In the genomic region with DNA sequence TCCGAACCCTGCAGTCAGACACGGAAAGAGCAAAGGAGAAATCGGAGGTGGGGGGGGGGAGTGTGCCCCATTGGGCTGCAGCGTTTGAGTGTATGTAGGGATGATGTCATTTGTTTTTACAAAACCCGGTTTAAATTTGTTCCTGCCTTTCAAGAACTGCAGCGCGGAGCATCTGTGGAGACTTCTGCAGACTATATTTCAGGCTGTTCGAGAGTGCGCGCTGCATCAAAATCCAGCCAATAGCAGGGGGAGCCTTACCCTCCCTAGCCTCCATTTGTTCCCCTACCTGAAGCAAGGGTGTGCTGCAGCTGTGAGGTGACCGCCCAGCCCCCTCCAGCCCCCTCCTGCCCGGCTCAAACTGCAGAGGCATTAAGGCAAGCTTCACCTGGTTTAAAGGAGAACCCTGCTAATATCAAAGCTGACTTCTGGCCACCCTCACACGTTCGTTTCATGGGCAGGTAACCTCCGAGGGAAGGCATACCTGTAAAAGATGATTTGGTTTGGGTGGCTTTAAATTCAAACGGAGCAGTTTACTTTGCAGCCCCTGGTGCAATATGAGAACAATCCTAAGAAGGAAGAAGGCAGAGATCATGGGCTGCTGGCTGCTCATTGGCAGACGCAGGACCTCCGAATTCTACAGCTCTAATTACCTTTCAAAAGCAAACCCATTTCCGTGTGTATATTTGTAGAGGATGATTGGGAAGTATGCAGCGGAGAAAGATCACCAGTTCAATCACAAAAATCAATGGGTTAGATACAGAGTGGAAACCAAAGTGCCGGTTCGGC, we compare ENCODE assay signal across 9 mouse cellular contexts.
DNase-seq lines count a peak whose midpoint lies in the region; ATAC-seq and TF ChIP-seq lines count a peak whose summit lies in the region.
"Had no signal": no experiment of that assay in that cellular context is flagged by ENCODE, and none has a peak within 500 bp of the region (broad histone marks: within the 10 kb centered on the region; RNA-seq: fewer than 3 reads in every experiment).

No protein-coding gene starts in this region.

- no peak overlapping the region for H3K27ac ChIP-seq in heart, embryonic 12.5 days (ENCODE audit: poor library complexity, severe bottlenecking)
- no peak overlapping the region for H3K27ac ChIP-seq in heart, adult 2 months
- no peak overlapping the region for H3K27ac ChIP-seq in cortical plate, adult 2 months (ENCODE audit: insufficient read depth, low read length)
- peak overlapping the region; percentile 11; the same call in 1 of the 2 replicates for H3K27ac ChIP-seq in hindbrain, embryonic 16.5 days (ENCODE audit: low read depth, low read length)
- 0 out of 2 replicates have a peak overlapping the region, but pooled peaks have one; percentile 50 for H3K27ac ChIP-seq in limb, embryonic 12.5 days
- peak overlapping the region; percentile 58; the same call in 1 of the 2 replicates for H3K27ac ChIP-seq in neural tube, embryonic 15.5 days (replicated peaks)

- H3K4me1 ChIP-seq in heart, embryonic 12.5 days (replicated peaks): peaks cover 5% of the 10 kb centered on the region; the same call in 1 of the 2 replicates
- no peaks in the 10 kb centered on the region for H3K4me1 ChIP-seq in heart, adult 2 months (ENCODE audit: control insufficient read depth, insufficient read depth, low read length)
- H3K4me1 ChIP-seq in cortical plate, adult 2 months (ENCODE audit: control insufficient read depth, insufficient read depth, low read length): no peaks in the 10 kb centered on the region; the same call in 1 of the 2 replicates
- no peaks in the 10 kb centered on the region; the same call in 1 of the 2 replicates for H3K4me1 ChIP-seq in hindbrain, embryonic 16.5 days (ENCODE audit: control insufficient read depth, insufficient read depth, low read depth, low read length)
- H3K4me1 ChIP-seq in limb, embryonic 12.5 days (replicated peaks): peaks cover 2% of the 10 kb centered on the region; the same call in 1 of the 2 replicates
- peaks cover 12% of the 10 kb centered on the region for H3K4me1 ChIP-seq in neural tube, embryonic 15.5 days

- no peaks in the 10 kb centered on the region for H3K36me3 ChIP-seq in heart, embryonic 12.5 days
- H3K36me3 ChIP-seq in heart, adult 2 months (ENCODE audit: control insufficient read depth, insufficient read depth, low read length): no peaks in the 10 kb centered on the region
- no peaks in the 10 kb centered on the region for H3K36me3 ChIP-seq in hindbrain, embryonic 16.5 days (ENCODE audit: control insufficient read depth, insufficient read depth, low read length)
- no peaks in the 10 kb centered on the region for H3K36me3 ChIP-seq in limb, embryonic 12.5 days
- no peaks in the 10 kb centered on the region for H3K36me3 ChIP-seq in neural tube, embryonic 15.5 days
- H3K36me3 ChIP-seq: G1E had no signal

- H3K79me2 ChIP-seq in heart, adult 2 months (replicated peaks; ENCODE audit: control insufficient read depth, insufficient read depth, low read length): no peaks in the 10 kb centered on the region

- intact Hi-C loops in heart, adult 2 months (cut with DNase I): no loop called here

- H3K4me3 ChIP-seq in heart, embryonic 12.5 days: peak overlapping the region; percentile 40
- no peak overlapping the region for H3K4me3 ChIP-seq in heart, adult 2 months
- H3K4me3 ChIP-seq in cortical plate, adult 2 months (ENCODE audit: insufficient read depth, low read length): peak overlapping the region; percentile 50
- peak overlapping the region; percentile 40 for H3K4me3 ChIP-seq in hindbrain, embryonic 16.5 days (ENCODE audit: low read length)
- H3K4me3 ChIP-seq in limb, embryonic 12.5 days (replicated peaks): peak overlapping the region; percentile 42
- H3K4me3 ChIP-seq in neural tube, embryonic 15.5 days (replicated peaks): peak overlapping the region; percentile 43

- no peaks in the 10 kb centered on the region; the same call in 1 of the 2 replicates for H3K27me3 ChIP-seq in heart, embryonic 12.5 days (replicated peaks)
- H3K27me3 ChIP-seq in heart, adult 2 months (ENCODE audit: control insufficient read depth, insufficient read depth, low read length): peaks cover 3% of the 10 kb centered on the region
- no peaks in the 10 kb centered on the region for H3K27me3 ChIP-seq in hindbrain, embryonic 16.5 days (replicated peaks; ENCODE audit: control insufficient read depth, insufficient read depth, low read length)
- H3K27me3 ChIP-seq in limb, embryonic 12.5 days: peaks cover 7% of the 10 kb centered on the region; the same call in 1 of the 2 replicates
- H3K27me3 ChIP-seq in neural tube, embryonic 15.5 days (replicated peaks): no peaks in the 10 kb centered on the region

- ATAC-seq in heart, embryonic 12.5 days (ENCODE audit: insufficient number of reproducible peaks, low FRiP score): no peak
- peak; percentile 97 for ATAC-seq in hindbrain, embryonic 16.5 days
- ATAC-seq in limb, embryonic 12.5 days (ENCODE audit: insufficient number of reproducible peaks, insufficient read depth, low FRiP score, low TSS enrichment, low read depth): peak; percentile 95
- peak; percentile 97 for ATAC-seq in neural tube, embryonic 15.5 days (ENCODE audit: low FRiP score)

- TF ChIP-seq CTCF in heart, adult 2 months (IDR thresholded peaks at IDR 0.05): no peak
- no peak for TF ChIP-seq CTCF in cortical plate, adult 2 months (IDR thresholded peaks at IDR 0.05; ENCODE audit: extremely low read depth, insufficient read depth, low read length)

- WGBS in heart, embryonic 12.5 days: 9% methylated on average over 22 of the region's 22 CpGs
- WGBS in heart, adult 2 months: 16% methylated on average over 22 of the region's 22 CpGs
- WGBS in hindbrain, embryonic 16.5 days: 10% methylated on average over 22 of the region's 22 CpGs
- WGBS in limb, embryonic 12.5 days: 7% methylated on average over 22 of the region's 22 CpGs
- WGBS in neural tube, embryonic 15.5 days: 8% methylated on average over 22 of the region's 22 CpGs

- peak overlapping the region; percentile 82 for H3K4me2 ChIP-seq in heart, embryonic 12.5 days
- H3K4me2 ChIP-seq in hindbrain, embryonic 16.5 days (ENCODE audit: low read length): peak overlapping the region; percentile 72
- H3K4me2 ChIP-seq in limb, embryonic 12.5 days: peak overlapping the region; percentile 77
- H3K4me2 ChIP-seq in neural tube, embryonic 15.5 days: peak overlapping the region; percentile 82

- no peak for TF ChIP-seq POLR2A in heart, adult 2 months (IDR thresholded peaks at IDR 0.05; ENCODE audit: insufficient read depth, low read depth, low read length)
- TF ChIP-seq POLR2A in cortical plate, adult 2 months (IDR thresholded peaks at IDR 0.05; ENCODE audit: extremely low read depth, insufficient read depth, low read length): no peak

- no peaks in the 10 kb centered on the region for H3K9me3 ChIP-seq in heart, embryonic 12.5 days (replicated peaks)
- H3K9me3 ChIP-seq in hindbrain, embryonic 16.5 days (ENCODE audit: control insufficient read depth, low read length): no peaks in the 10 kb centered on the region
- no peaks in the 10 kb centered on the region for H3K9me3 ChIP-seq in limb, embryonic 12.5 days
- H3K9me3 ChIP-seq in neural tube, embryonic 15.5 days (replicated peaks): no peaks in the 10 kb centered on the region

- TF ChIP-seq EP300 in heart, adult 2 months (IDR thresholded peaks at IDR 0.05; ENCODE audit: insufficient read depth, low read depth, low read length): no peak

- DNase-seq in heart, adult 2 months: no peak
- DNase-seq in adrenal gland, adult 8-10 months: no peak
- no peak for DNase-seq in adrenal gland, adult 18-20 months (ENCODE audit: low spot score in 2 of 2)

- peak overlapping the region; percentile 57; the same call in 1 of the 2 replicates for H3K9ac ChIP-seq in heart, embryonic 12.5 days
- H3K9ac ChIP-seq in heart, adult 2 months (ENCODE audit: low read depth, low read length): no peak overlapping the region
- peak overlapping the region; percentile 60 for H3K9ac ChIP-seq in hindbrain, embryonic 16.5 days (ENCODE audit: low read depth, low read length)
- peak overlapping the region; percentile 47 for H3K9ac ChIP-seq in limb, embryonic 12.5 days (replicated peaks)
- peak overlapping the region; percentile 46 for H3K9ac ChIP-seq in neural tube, embryonic 15.5 days (replicated peaks)

Comparison
In these comparisons a context has a peak if more than half of its experiments do, and no peak if none do; other contexts are left out.
1. H3K27ac ChIP-seq: peak in hindbrain, embryonic 16.5 days (single experiment), limb, embryonic 12.5 days (single experiment) and neural tube, embryonic 15.5 days (single experiment); none in heart, embryonic 12.5 days (single experiment), heart, adult 2 months (single experiment) and cortical plate, adult 2 months (single experiment).
2. Peak in every context shown above with its lines, with median percentiles within 50 percentile points of each other: H3K4me2 ChIP-seq.